Comparison of ENCODE assay signal across 10 mouse cellular contexts in the genomic region with DNA sequence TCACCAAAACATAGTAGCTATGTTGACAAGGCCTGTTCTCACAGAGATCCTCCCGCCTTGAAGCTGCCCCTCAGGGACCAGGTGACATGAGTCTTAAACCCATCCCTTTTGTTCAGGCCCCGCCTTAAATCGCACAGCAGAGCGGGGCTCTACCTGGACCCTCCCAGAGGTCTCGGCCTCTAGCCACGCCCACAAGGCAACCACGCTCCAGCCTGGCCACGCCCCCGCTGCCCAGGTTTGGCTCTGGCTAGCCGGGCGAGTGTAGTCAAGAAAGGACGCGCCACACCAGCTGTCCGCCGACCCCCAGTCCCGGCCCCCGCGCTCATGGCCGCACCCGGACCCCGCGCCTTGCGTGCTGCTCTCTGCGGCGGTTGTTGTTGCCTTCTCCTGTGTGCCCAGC. TPM values are rescaled to one million over a fixed set of nuclear protein-coding genes. Genes with fewer than 3 reads are reported as not detected.
A peak's percentile ranks its signal among the peaks of the same experiment; 100 is the strongest.
DNase-seq lines count a peak whose midpoint lies in the region; ATAC-seq and TF ChIP-seq lines count a peak whose summit lies in the region.
"Had no signal": no experiment of that assay in that cellular context is flagged by ENCODE, and none has a peak within 500 bp of the region (broad histone marks: within the 10 kb centered on the region; RNA-seq: fewer than 3 reads in every experiment).

No protein-coding gene starts in this region.

- no peaks in the 10 kb centered on the region for H3K27me3 ChIP-seq in heart, adult 2 months (ENCODE audit: control insufficient read depth, insufficient read depth, low read length)
- peaks cover 17% of the 10 kb centered on the region for H3K27me3 ChIP-seq in forebrain, embryonic 14.5 days (replicated peaks; ENCODE audit: control insufficient read depth, insufficient read depth, low read length)
- H3K27me3 ChIP-seq in kidney, postnatal 0 days (ENCODE audit: insufficient read depth, low read length), result no peaks in the 10 kb centered on the region

- no peak overlapping the region for H3K27ac ChIP-seq in heart, adult 2 months
- no peak overlapping the region for H3K27ac ChIP-seq in forebrain, embryonic 14.5 days (ENCODE audit: low read depth, low read length)
- peak overlapping the region; percentile 27; the same call in 1 of the 2 replicates for H3K27ac ChIP-seq in kidney, postnatal 0 days

- H3K4me1 ChIP-seq in heart, adult 2 months (ENCODE audit: control insufficient read depth, insufficient read depth, low read length), result no peaks in the 10 kb centered on the region; the same call in 1 of the 2 replicates
- 0 out of 2 replicates have a peak, but pooled peaks cover 4% of the 10 kb centered on the region for H3K4me1 ChIP-seq in forebrain, embryonic 14.5 days (ENCODE audit: control insufficient read depth, insufficient read depth, low read length)
- peaks cover 5% of the 10 kb centered on the region; the same call in 1 of the 2 replicates for H3K4me1 ChIP-seq in kidney, postnatal 0 days (replicated peaks; ENCODE audit: insufficient read depth, low read length)

- no peak overlapping the region for H3K4me3 ChIP-seq in heart, adult 2 months
- H3K4me3 ChIP-seq in forebrain, embryonic 14.5 days (ENCODE audit: low read depth, low read length), result peak overlapping the region; percentile 13
- peak overlapping the region; percentile 30 for H3K4me3 ChIP-seq in kidney, postnatal 0 days (replicated peaks; ENCODE audit: low read depth, low read length)

- H3K4me2 ChIP-seq in forebrain, embryonic 14.5 days (ENCODE audit: low read length), result peak overlapping the region; percentile 46
- peak overlapping the region; percentile 58 for H3K4me2 ChIP-seq in kidney, postnatal 0 days (ENCODE audit: low read length)

- TF ChIP-seq EP300 in heart, adult 2 months (IDR thresholded peaks at IDR 0.05; ENCODE audit: insufficient read depth, low read depth, low read length), result no peak

- no peaks in the 10 kb centered on the region for H3K9me3 ChIP-seq in forebrain, embryonic 14.5 days (replicated peaks; ENCODE audit: control insufficient read depth, low read length)
- no peaks in the 10 kb centered on the region for H3K9me3 ChIP-seq in kidney, postnatal 0 days (replicated peaks; ENCODE audit: low read length)

- no peak for TF ChIP-seq CTCF in heart, adult 2 months (IDR thresholded peaks at IDR 0.05)
- no peak for TF ChIP-seq CTCF in kidney, postnatal 0 days (IDR thresholded peaks at IDR 0.05; ENCODE audit: low read depth)

- no peaks in the 10 kb centered on the region for H3K79me2 ChIP-seq in heart, adult 2 months (replicated peaks; ENCODE audit: control insufficient read depth, insufficient read depth, low read length)

- ATAC-seq in forebrain, embryonic 14.5 days, result no peak
- ATAC-seq in kidney, postnatal 0 days (replicated peaks; ENCODE audit: low FRiP score, low read depth), result peak; percentile 62; the same call in 1 of the 2 replicates

- intact Hi-C loops in heart, adult 2 months (cut with DNase I), result no loop called here
- intact Hi-C loops in heart, postnatal 10 days (cut with DNase I), result no loop called here

- 14% methylated on average over 25 of the region's 25 CpGs for WGBS in heart, adult 2 months
- 2% methylated on average over 25 of the region's 25 CpGs for WGBS in forebrain, embryonic 14.5 days
- 3% methylated on average over 25 of the region's 25 CpGs for WGBS in kidney, postnatal 0 days

- no peak for TF ChIP-seq POLR2A in heart, adult 2 months (IDR thresholded peaks at IDR 0.05; ENCODE audit: insufficient read depth, low read depth, low read length)

- no peak for DNase-seq in heart, adult 2 months
- no peak for DNase-seq in heart, postnatal 10 days
- DNase-seq in forebrain, embryonic 14.5 days (ENCODE audit: low spot score), result no peak
- DNase-seq in kidney, postnatal 0 days (ENCODE audit: low spot score), result no peak
- DNase-seq in lung, postnatal 36 days, result peak; percentile 76
- DNase-seq in adipocyte (ENCODE audit: low spot score), result no peak
- no peak for DNase-seq in spleen, adult 12 weeks (ENCODE audit: low spot score)
- DNase-seq in layer of hippocampus, postnatal 25 days (ENCODE audit: extremely low spot score in 1 of 2, low spot score in 1 of 2), result no peak

- H3K9ac ChIP-seq in heart, adult 2 months (ENCODE audit: low read depth, low read length), result 0 out of 2 replicates have a peak overlapping the region, but pooled peaks have one; percentile 10
- no peak overlapping the region for H3K9ac ChIP-seq in forebrain, embryonic 14.5 days (ENCODE audit: low read length)
- H3K9ac ChIP-seq in kidney, postnatal 0 days (ENCODE audit: low read depth, low read length), result peak overlapping the region; percentile 53

- H3K36me3 ChIP-seq in heart, adult 2 months (ENCODE audit: control insufficient read depth, insufficient read depth, low read length), result no peaks in the 10 kb centered on the region
- no peaks in the 10 kb centered on the region for H3K36me3 ChIP-seq in forebrain, embryonic 14.5 days (ENCODE audit: control insufficient read depth, insufficient read depth, low read length)
- H3K36me3 ChIP-seq in kidney, postnatal 0 days (ENCODE audit: insufficient read depth, low read length), result no peaks in the 10 kb centered on the region

RNA-seq across cellular contexts. Expression of gene Gpr3, which starts 8.3 kb away (rescaled TPM):
- total RNA-seq in heart, adult 2 months (2021), result under 1 TPM in 1 of 2 experiments, not detected in 1; 0.11 TPM
- 0.15 and 0.37 TPM in 2 replicates for polyA plus RNA-seq in heart, adult 2 months (2012; rRNA removed)
- under 1 TPM in 1 of 2 experiments, not detected in 1; 0.12 TPM for total RNA-seq in heart, postnatal 10 days (2021)
- polyA plus RNA-seq in forebrain, embryonic 14.5 days (2014; fragmentation: Nextera tagmentation; extraction: Ambion mirVana), result 0.62 and 1.1 TPM in 2 replicates
- polyA plus RNA-seq in kidney, postnatal 0 days (2015; fragmentation: Nextera tagmentation; extraction: Ambion mirVana), result 0.11 and 0.54 TPM in 2 replicates
- total RNA-seq in layer of hippocampus, postnatal 25 days (2021), result 1 to 10 TPM; 5.3 to 8.2 TPM
- total RNA-seq: gastrocnemius, postnatal 4 days had no signal

RNA-seq across cellular contexts. Expression of gene Cd164l2, which starts 8.7 kb away (rescaled TPM):
- total RNA-seq in heart, adult 2 months (2021), result not detected
- 0.53 and 0.66 TPM in 2 replicates for polyA plus RNA-seq in heart, adult 2 months (2012; rRNA removed)
- total RNA-seq in heart, postnatal 10 days (2021), result not detected
- 0.43 and 1.4 TPM in 2 replicates for polyA plus RNA-seq in forebrain, embryonic 14.5 days (2014; fragmentation: Nextera tagmentation; extraction: Ambion mirVana)
- polyA plus RNA-seq in kidney, postnatal 0 days (2015; fragmentation: Nextera tagmentation; extraction: Ambion mirVana), result 19.1 and 19.6 TPM in 2 replicates
- 1 to 10 TPM; 2.8 to 5.6 TPM for total RNA-seq in layer of hippocampus, postnatal 25 days (2021)
- total RNA-seq: MEL had no signal

RNA-seq across cellular contexts. Expression of gene Map3k6, which starts 20.0 kb away (rescaled TPM):
- total RNA-seq in heart, adult 2 months (2021), result 10 to 100 TPM; 16.3 to 27.3 TPM
- polyA plus RNA-seq in heart, adult 2 months (2012; rRNA removed), result 12.0 and 15.7 TPM in 2 replicates
- 10 to 100 TPM in 1 of 2 experiments, 1 to 10 TPM in 1; 8.2 to 30.7 TPM for total RNA-seq in heart, postnatal 10 days (2021)
- 1.1 and 1.7 TPM in 2 replicates for polyA plus RNA-seq in forebrain, embryonic 14.5 days (2014; fragmentation: Nextera tagmentation; extraction: Ambion mirVana)
- polyA plus RNA-seq in kidney, postnatal 0 days (2015; fragmentation: Nextera tagmentation; extraction: Ambion mirVana), result 3.4 and 4.2 TPM in 2 replicates
- total RNA-seq in layer of hippocampus, postnatal 25 days (2021), result 1 to 10 TPM; 3.0 to 6.0 TPM

RNA-seq across cellular contexts. Expression of gene Sytl1, which starts 42.3 kb away (rescaled TPM):
- total RNA-seq in heart, adult 2 months (2021), result under 1 TPM; 0.29 to 0.61 TPM
- 0.53 and 0.80 TPM in 2 replicates for polyA plus RNA-seq in heart, adult 2 months (2012; rRNA removed)
- 1 to 10 TPM in 1 of 2 experiments, under 1 TPM in 1; 0.74 to 1.5 TPM for total RNA-seq in heart, postnatal 10 days (2021)
- 0.32 and 0.54 TPM in 2 replicates for polyA plus RNA-seq in forebrain, embryonic 14.5 days (2014; fragmentation: Nextera tagmentation; extraction: Ambion mirVana)
- polyA plus RNA-seq in kidney, postnatal 0 days (2015; fragmentation: Nextera tagmentation; extraction: Ambion mirVana), result 2.5 and 2.8 TPM in 2 replicates
- under 1 TPM; 0.37 to 0.54 TPM for total RNA-seq in layer of hippocampus, postnatal 25 days (2021)

RNA-seq across cellular contexts. Expression of gene Tmem222, which starts 56.9 kb away (rescaled TPM):
- total RNA-seq in heart, adult 2 months (2021), result 10 to 100 TPM; 31.9 to 33.9 TPM
- 48.3 and 72.9 TPM in 2 replicates for polyA plus RNA-seq in heart, adult 2 months (2012; rRNA removed)
- 10 to 100 TPM; 28.7 to 31.7 TPM for total RNA-seq in heart, postnatal 10 days (2021)
- polyA plus RNA-seq in forebrain, embryonic 14.5 days (2014; fragmentation: Nextera tagmentation; extraction: Ambion mirVana), result 125 and 131 TPM in 2 replicates
- polyA plus RNA-seq in kidney, postnatal 0 days (2015; fragmentation: Nextera tagmentation; extraction: Ambion mirVana), result 74.5 and 81.2 TPM in 2 replicates
- 10 to 100 TPM; 85.7 to 92.6 TPM for total RNA-seq in layer of hippocampus, postnatal 25 days (2021)

Comparison
In these comparisons a context has a peak if more than half of its experiments do, and no peak if none do; other contexts are left out.
1. RNA of gene Gpr3, which starts 8.3 kb away (total RNA-seq): 5.3 to 8.2 TPM in layer of hippocampus, postnatal 25 days; 0.12 TPM in heart, postnatal 10 days and 0.11 TPM in heart, adult 2 months; every median in the first group is over 4 times any median in the second.